Mouse (Mus musculus): ENCODE results near the gene Plet1. TPM values are rescaled to one million over a fixed set of nuclear protein-coding genes. Genes with fewer than 3 reads are reported as not detected.

The Plet1 gene
- 0.24 TPM in 1 of 2 replicates, not detected in the other for polyA plus RNA-seq (2015; fragmentation: Nextera tagmentation; extraction: Ambion mirVana)

- Histone ChIP-seq H3K27me3 (no peaks in the 10 kb centered on the region), H3K4me3 (no peak within 1 kb of the TSS), H3K9me3 (replicated peaks) (no peaks in the 10 kb centered on the region), H3K27ac (no peak within 1 kb of the TSS), H3K9ac (no peak within 1 kb of the TSS), H3K4me1 (peaks cover 5% of the 10 kb centered on the region; the same call in 1 of the 2 replicates), H3K4me2 (no peak within 1 kb of the TSS), H3K36me3 (ENCODE audit: poor library complexity, severe bottlenecking) (no peaks in the 10 kb centered on the region)
- ATAC-seq = no peak
- 92% methylated on average over 6 of the region's 6 CpGs for WGBS
These were observed at the start of gene Plet1 for GRCm38 (mm10) chr9:50494311-50494710. Gene Plet1, plus strand, starts transcription at chr9:50494525.

DNA sequence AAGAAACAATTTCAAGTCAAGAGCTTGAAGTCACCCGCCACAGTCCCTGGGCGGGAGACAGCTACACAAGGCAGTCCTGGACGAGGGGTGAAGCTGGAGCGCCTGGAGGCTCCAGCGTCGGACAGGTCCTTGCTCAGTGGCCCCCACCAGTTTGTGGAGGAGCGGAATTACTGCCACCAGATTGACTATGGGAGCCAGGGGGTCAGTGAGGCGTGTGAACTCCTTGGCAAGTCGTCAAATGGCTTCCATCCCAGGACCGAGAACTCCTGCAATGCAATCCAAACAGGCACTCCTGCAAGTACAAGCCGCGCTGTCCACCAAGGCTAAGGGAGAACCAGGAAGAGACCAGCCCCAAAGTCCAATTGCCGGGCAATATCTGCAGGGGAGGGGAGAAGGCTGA lies 45.3 kb upstream of the Plet1 start:
- no peak overlapping the region for H3K4me3 ChIP-seq
- no peaks in the 10 kb centered on the region for H3K9me3 ChIP-seq (replicated peaks)
- 55% methylated on average over 13 of the region's 13 CpGs for WGBS
- no peak overlapping the region for H3K9ac ChIP-seq
- H3K4me1 ChIP-seq = peaks cover 27% of the 10 kb centered on the region
- no peaks in the 10 kb centered on the region for H3K27me3 ChIP-seq
- no peaks in the 10 kb centered on the region for H3K36me3 ChIP-seq (ENCODE audit: poor library complexity, severe bottlenecking)
- H3K4me2 ChIP-seq = no peak overlapping the region
- no peak overlapping the region for H3K27ac ChIP-seq
- no peak for ATAC-seq

DNA sequence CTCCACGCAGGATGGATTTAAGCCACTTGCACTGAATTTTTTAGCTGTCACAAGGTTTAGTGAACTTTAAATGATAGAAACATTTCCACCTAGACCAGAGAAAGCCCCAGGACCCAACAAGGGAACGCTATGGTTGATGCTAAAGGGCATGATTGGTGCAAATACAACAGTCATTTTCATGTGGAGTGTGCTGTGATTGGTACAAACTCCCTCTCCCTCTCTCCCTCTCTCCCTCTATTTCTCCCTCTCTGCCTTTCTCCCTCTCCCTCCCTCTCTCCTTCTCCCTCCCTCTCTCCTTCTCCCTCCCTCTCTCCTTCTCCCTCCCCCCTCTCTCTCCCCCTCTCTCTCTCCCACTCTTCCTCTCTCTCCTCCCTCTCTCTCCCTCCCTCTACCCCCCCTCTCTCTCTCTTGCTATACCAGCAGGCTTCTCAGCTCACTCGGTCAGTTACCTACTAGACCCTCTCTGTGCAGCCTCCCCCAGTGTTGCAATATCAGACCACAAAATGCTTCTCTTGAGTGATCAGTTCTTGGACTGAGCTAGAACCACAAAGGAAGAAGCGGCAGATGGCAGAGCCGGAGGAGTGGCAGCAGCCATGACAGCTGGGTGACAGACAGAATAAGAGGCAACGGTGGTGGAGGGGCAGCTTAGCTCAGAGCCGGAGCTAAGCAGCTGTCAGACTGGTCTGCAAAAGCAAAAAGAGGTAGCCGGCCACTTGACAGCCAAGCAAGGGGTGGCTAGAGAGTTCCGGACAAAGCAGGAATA lies 42.7 kb upstream of the Plet1 start:
- Histone ChIP-seq H3K27ac (peak overlapping the region; percentile 90), H3K4me1 (peaks cover 27% of the 10 kb centered on the region), H3K4me2 (peak overlapping the region; percentile 44), H3K4me3 (peak overlapping the region; percentile 13; the same call in 1 of the 2 replicates), H3K9ac (peak overlapping the region; percentile 31; the same call in 1 of the 2 replicates), H3K9me3 (replicated peaks) (no peaks in the 10 kb centered on the region), H3K27me3 (no peaks in the 10 kb centered on the region), H3K36me3 (ENCODE audit: poor library complexity, severe bottlenecking) (no peaks in the 10 kb centered on the region)
- ATAC-seq = peak; percentile 91
- 46% methylated on average over 9 of the region's 9 CpGs for WGBS

DNA sequence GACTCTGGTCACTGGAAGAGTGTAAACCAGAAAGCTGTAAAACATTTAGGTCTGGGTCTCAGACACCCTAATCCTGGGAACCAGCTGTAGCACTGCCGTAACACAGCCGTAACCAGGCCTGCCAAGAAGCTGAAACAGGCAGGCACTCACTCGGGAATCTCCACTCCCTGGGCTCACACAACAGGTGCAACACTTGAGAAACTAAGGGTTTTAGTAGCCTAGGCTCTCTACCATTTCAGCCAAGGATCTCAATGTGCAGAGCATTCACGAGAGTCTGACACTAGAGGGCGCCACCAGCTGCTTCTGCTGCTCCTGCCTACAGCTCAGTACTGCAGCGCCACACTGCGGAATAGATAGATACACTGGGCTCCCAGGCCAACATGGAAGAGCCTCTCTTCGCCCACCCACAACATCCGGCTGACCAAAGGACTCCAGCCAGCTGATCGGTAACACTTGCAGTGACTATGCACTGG lies 42.0 kb upstream of the Plet1 start:
- H3K9me3 ChIP-seq (replicated peaks) = no peaks in the 10 kb centered on the region
- peaks cover 27% of the 10 kb centered on the region for H3K4me1 ChIP-seq
- no peaks in the 10 kb centered on the region for H3K27me3 ChIP-seq
- ATAC-seq = peak; percentile 42
- peak overlapping the region; percentile 44 for H3K4me2 ChIP-seq
- H3K4me3 ChIP-seq = no peak overlapping the region
- no peaks in the 10 kb centered on the region for H3K36me3 ChIP-seq (ENCODE audit: poor library complexity, severe bottlenecking)
- 0 out of 2 replicates have a peak overlapping the region, but pooled peaks have one; percentile 31 for H3K9ac ChIP-seq
- H3K27ac ChIP-seq = peak overlapping the region; percentile 90
- 18% methylated on average over 10 of the region's 10 CpGs for WGBS

GRCm38 (mm10) chr9:50457596-50457995 lies 36.7 kb upstream of the Plet1 start:
- Histone ChIP-seq H3K4me1 (peaks cover 3% of the 10 kb centered on the region), H3K36me3 (ENCODE audit: poor library complexity, severe bottlenecking) (no peaks in the 10 kb centered on the region), H3K4me3 (no peak overlapping the region), H3K9ac (no peak overlapping the region), H3K4me2 (no peak overlapping the region), H3K27me3 (no peaks in the 10 kb centered on the region), H3K9me3 (replicated peaks) (no peaks in the 10 kb centered on the region), H3K27ac (no peak overlapping the region)
- no peak for ATAC-seq
- WGBS = 93% methylated on average over 7 of the region's 7 CpGs

GRCm38 (mm10) chr9:50459537-50459936 lies 34.8 kb upstream of the Plet1 start:
- Histone ChIP-seq H3K36me3 (ENCODE audit: poor library complexity, severe bottlenecking) (no peaks in the 10 kb centered on the region), H3K9ac (no peak overlapping the region), H3K9me3 (replicated peaks) (no peaks in the 10 kb centered on the region), H3K4me1 (peaks cover 4% of the 10 kb centered on the region), H3K4me2 (no peak overlapping the region), H3K4me3 (no peak overlapping the region), H3K27me3 (no peaks in the 10 kb centered on the region), H3K27ac (no peak overlapping the region)
- no peak for ATAC-seq
- WGBS = 70% methylated on average over 2 of the region's 2 CpGs

DNA sequence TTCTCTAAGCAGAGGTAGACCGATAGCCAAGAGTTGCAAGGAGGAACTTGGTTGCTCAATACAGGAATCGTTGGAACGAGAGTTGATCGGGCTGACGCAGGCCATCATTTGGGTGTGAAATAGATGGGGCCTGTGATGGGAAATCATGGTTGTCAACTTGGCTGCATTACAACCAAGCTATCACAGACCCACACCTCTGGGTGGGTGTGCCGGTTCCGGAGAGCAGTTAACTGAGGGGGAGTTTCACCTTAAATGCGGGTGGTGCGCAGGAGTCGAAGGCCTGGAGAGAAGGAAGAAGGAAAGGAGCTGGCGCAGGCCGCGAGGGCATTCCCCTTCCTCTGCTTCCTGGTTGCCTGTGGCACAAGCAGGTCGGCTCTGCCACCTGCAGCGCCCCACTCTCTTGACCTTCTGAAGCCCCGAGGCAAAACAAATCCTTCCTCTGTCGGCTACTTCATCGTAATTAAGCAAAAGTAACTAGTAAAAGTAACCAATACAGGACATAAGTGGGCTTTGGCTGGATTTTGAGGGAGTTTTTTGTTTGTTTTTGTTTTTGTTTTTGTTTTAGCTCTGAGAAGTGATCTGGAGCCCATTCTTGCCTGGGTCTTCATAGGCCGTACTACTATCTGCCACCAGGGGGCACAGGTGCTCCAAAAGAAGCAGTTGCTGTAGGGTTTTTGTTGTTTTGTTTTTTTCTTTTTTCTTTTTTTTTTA lies 31.7 kb upstream of the Plet1 start:
- 38% methylated on average over 17 of the region's 19 CpGs for WGBS
- Histone ChIP-seq H3K4me1 (peaks cover 4% of the 10 kb centered on the region), H3K9ac (no peak overlapping the region), H3K4me2 (peak overlapping the region; percentile 41), H3K27ac (no peak overlapping the region), H3K9me3 (replicated peaks) (no peaks in the 10 kb centered on the region), H3K36me3 (ENCODE audit: poor library complexity, severe bottlenecking) (no peaks in the 10 kb centered on the region), H3K4me3 (peak overlapping the region; percentile 12; the same call in 1 of the 2 replicates), H3K27me3 (no peaks in the 10 kb centered on the region)
- no peak for ATAC-seq

- no peak for ATAC-seq
These were observed 31.2 kb upstream of the Plet1 start for GRCm38 (mm10) chr9:50463205-50463508.

GRCm38 (mm10) chr9:50470377-50471100 lies 23.8 kb upstream of the Plet1 start:
- H3K4me3 ChIP-seq = no peak overlapping the region
- no peak overlapping the region for H3K27ac ChIP-seq
- no peaks in the 10 kb centered on the region for H3K36me3 ChIP-seq (ENCODE audit: poor library complexity, severe bottlenecking)
- H3K27me3 ChIP-seq = no peaks in the 10 kb centered on the region
- H3K9me3 ChIP-seq (replicated peaks) = no peaks in the 10 kb centered on the region
- no peak overlapping the region for H3K9ac ChIP-seq
- WGBS = 91% methylated on average over 5 of the region's 5 CpGs
- no peak for ATAC-seq
- no peak overlapping the region for H3K4me2 ChIP-seq
- no peaks in the 10 kb centered on the region for H3K4me1 ChIP-seq

More at GRCm38 (mm10) chr9:50463205-50463508, 31.2 kb upstream of the Plet1 start:
- Histone ChIP-seq H3K4me1 (peaks cover 4% of the 10 kb centered on the region), H3K4me3 (no peak overlapping the region), H3K27me3 (no peaks in the 10 kb centered on the region), H3K27ac (no peak overlapping the region), H3K4me2 (peak overlapping the region; percentile 41; the same call in 1 of the 2 replicates), H3K9ac (no peak overlapping the region), H3K36me3 (ENCODE audit: poor library complexity, severe bottlenecking) (no peaks in the 10 kb centered on the region), H3K9me3 (replicated peaks) (no peaks in the 10 kb centered on the region)
- WGBS = 43% methylated on average over 4 of the region's 4 CpGs

DNA sequence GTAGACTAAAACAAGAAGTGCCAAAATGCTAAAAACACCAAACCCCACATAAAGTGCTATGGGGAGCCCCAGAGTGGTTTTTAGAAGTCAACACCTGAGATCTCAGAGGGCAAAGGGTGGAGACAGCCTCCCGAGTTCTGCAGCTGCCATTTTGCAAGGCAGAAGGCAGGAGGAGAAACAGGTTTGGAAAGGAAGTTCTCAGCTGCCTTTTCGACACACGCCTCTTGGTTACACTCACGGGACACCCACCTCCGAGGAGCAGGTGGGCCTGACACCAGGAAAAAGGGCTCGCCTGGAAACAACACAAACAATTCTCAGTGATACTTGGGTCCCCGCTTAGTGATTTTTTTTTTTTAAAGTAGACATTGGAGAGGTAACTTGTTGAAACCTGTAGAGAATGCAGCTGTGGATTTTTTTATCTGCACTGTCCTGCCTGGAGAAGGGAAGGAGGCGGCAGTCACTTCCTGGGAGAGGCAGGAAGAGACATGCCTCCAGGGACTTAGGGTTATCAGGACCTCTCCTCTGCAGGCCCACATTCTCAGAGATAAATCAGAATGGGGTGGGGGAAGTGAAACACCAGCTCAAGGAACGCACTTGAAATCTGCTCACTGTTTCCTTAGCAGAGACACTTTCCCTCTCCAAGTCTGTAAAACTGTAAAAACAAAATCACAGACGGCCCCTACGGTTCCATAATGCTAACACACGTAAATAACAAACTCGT lies 23.0 kb upstream of the Plet1 start:
- no peaks in the 10 kb centered on the region for H3K27me3 ChIP-seq
- H3K9me3 ChIP-seq (replicated peaks) = no peaks in the 10 kb centered on the region
- no peaks in the 10 kb centered on the region for H3K36me3 ChIP-seq (ENCODE audit: poor library complexity, severe bottlenecking)
- 83% methylated on average over 13 of the region's 13 CpGs for WGBS
- no peaks in the 10 kb centered on the region for H3K4me1 ChIP-seq
- no peak overlapping the region for H3K4me2 ChIP-seq
- no peak overlapping the region for H3K4me3 ChIP-seq
- no peak for ATAC-seq
- no peak overlapping the region for H3K9ac ChIP-seq
- H3K27ac ChIP-seq = no peak overlapping the region

- Histone ChIP-seq H3K4me3 (no peak overlapping the region), H3K9ac (no peak overlapping the region), H3K27ac (no peak overlapping the region), H3K9me3 (replicated peaks) (no peaks in the 10 kb centered on the region), H3K27me3 (no peaks in the 10 kb centered on the region), H3K36me3 (ENCODE audit: poor library complexity, severe bottlenecking) (no peaks in the 10 kb centered on the region), H3K4me1 (no peaks in the 10 kb centered on the region), H3K4me2 (no peak overlapping the region)
- WGBS = 86% methylated on average over 7 of the region's 7 CpGs
- no peak for ATAC-seq
These were observed 19.0 kb upstream of the Plet1 start for GRCm38 (mm10) chr9:50475318-50475717.
